Mouse (Mus musculus): Measurements from ENCODE around the gene Rph3a.
A peak's percentile ranks its signal among the peaks of the same experiment; 100 is the strongest.

DNA sequence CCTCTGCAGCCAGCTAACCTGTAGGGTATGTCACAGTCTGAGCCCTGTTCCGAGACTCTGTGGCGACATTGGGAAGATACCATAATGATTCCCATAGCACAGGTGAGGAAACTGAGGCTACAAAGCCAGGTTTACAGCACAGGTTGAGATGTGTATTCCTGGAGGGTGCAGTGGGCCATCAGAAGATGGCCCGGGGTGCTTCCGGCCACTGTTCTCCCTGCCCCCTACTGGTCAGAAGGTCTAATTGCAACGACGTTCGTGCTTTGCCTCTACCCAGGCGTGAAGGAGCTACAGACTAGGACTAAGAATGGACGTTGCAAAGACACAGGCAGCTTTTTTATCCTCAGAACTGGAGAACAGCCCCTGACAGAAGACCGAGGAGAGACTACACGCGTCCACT lies 10.3 kb downstream of the Rph3a start:
- TF ChIP-seq CTCF (IDR thresholded peaks at IDR 0.05; ENCODE audit: low read depth, low read length) (peak; percentile 50), POLR2A (IDR thresholded peaks at IDR 0.05; ENCODE audit: extremely low read depth, insufficient read depth, low read length) (no peak)

Measured in liver, adult 2 months (tissue).